Mouse (Mus musculus): ENCODE data around the gene Ppm1k. TPM values are rescaled to one million over a fixed set of nuclear protein-coding genes. Genes with fewer than 3 reads are reported as not detected.
"Not testable (repeated sequence)": the region's sequence is repeated elsewhere in the genome, so short reads cannot be mapped to it uniquely, and the experiment has no call there.

Gene Ppm1k
- polyA plus RNA-seq, 1 experiment from 2014 or later = 8.3 TPM

- Histone ChIP-seq H3K9ac (no peak overlapping the region), H3K4me3 (replicated peaks; ENCODE audit: low read length) (no peak overlapping the region), H3K4me1 (replicated peaks; ENCODE audit: control insufficient read depth, insufficient read depth, low read length) (no peaks in the 10 kb centered on the region), H3K4me2 (replicated peaks) (no peak overlapping the region), H3K9me3 (ENCODE audit: control insufficient read depth, low read length) (no peaks in the 10 kb centered on the region), H3K36me3 (replicated peaks; ENCODE audit: control insufficient read depth, insufficient read depth) (no peaks in the 10 kb centered on the region), H3K27ac (no peak overlapping the region), H3K27me3 (ENCODE audit: control insufficient read depth, insufficient read depth, low read length) (no peaks in the 10 kb centered on the region)
- no peak for ATAC-seq (ENCODE audit: low FRiP score)
- 72% methylated on average over 4 of the region's 4 CpGs for WGBS
- no peak for DNase-seq (ENCODE audit: low spot score)
Observed at GRCm38 (mm10) chr6:57557796-57558317, 22.6 kb upstream of the Ppm1k start.

GRCm38 (mm10) chr6:57551211-57551796 is 16.0 kb upstream of the Ppm1k start:
- Histone ChIP-seq H3K9me3 (ENCODE audit: control insufficient read depth, low read length) (no peaks in the 10 kb centered on the region), H3K27ac (no peak overlapping the region), H3K4me1 (replicated peaks; ENCODE audit: control insufficient read depth, insufficient read depth, low read length) (no peaks in the 10 kb centered on the region), H3K4me2 (replicated peaks) (no peak overlapping the region), H3K9ac (no peak overlapping the region), H3K27me3 (ENCODE audit: control insufficient read depth, insufficient read depth, low read length) (no peaks in the 10 kb centered on the region), H3K4me3 (replicated peaks; ENCODE audit: low read length) (no peak overlapping the region), H3K36me3 (replicated peaks; ENCODE audit: control insufficient read depth, insufficient read depth) (no peaks in the 10 kb centered on the region)
- no peak for ATAC-seq (ENCODE audit: low FRiP score)
- DNase-seq (ENCODE audit: low spot score) = no peak
- 93% methylated on average over 3 of the region's 3 CpGs for WGBS

GRCm38 (mm10) chr6:57544866-57545265 is 9.6 kb upstream of the Ppm1k start:
- no peak for DNase-seq (ENCODE audit: low spot score)
- WGBS = 57% methylated on average over 2 of the region's 2 CpGs
- Histone ChIP-seq H3K9ac (no peak overlapping the region), H3K9me3 (ENCODE audit: control insufficient read depth, low read length) (no peaks in the 10 kb centered on the region), H3K4me1 (replicated peaks; ENCODE audit: control insufficient read depth, insufficient read depth, low read length) (no peaks in the 10 kb centered on the region), H3K4me3 (replicated peaks; ENCODE audit: low read length) (no peak overlapping the region), H3K27me3 (ENCODE audit: control insufficient read depth, insufficient read depth, low read length) (no peaks in the 10 kb centered on the region), H3K36me3 (replicated peaks; ENCODE audit: control insufficient read depth, insufficient read depth) (no peaks in the 10 kb centered on the region), H3K27ac (no peak overlapping the region), H3K4me2 (replicated peaks) (no peak overlapping the region)
- ATAC-seq (ENCODE audit: low FRiP score) = peak; percentile 40; the same call in 1 of the 2 replicates

GRCm38 (mm10) chr6:57543591-57543990 is 8.3 kb upstream of the Ppm1k start:
- H3K4me3 ChIP-seq (replicated peaks; ENCODE audit: low read length); H3K36me3 ChIP-seq (replicated peaks; ENCODE audit: control insufficient read depth, insufficient read depth); H3K27me3 ChIP-seq (ENCODE audit: control insufficient read depth, insufficient read depth, low read length); ATAC-seq (ENCODE audit: low FRiP score); H3K4me1 ChIP-seq (replicated peaks; ENCODE audit: control insufficient read depth, insufficient read depth, low read length); H3K27ac ChIP-seq; H3K4me2 ChIP-seq (replicated peaks); H3K9ac ChIP-seq; DNase-seq (ENCODE audit: low spot score); H3K9me3 ChIP-seq (ENCODE audit: control insufficient read depth, low read length): not testable (repeated sequence)

- no peaks in the 10 kb centered on the region for H3K9me3 ChIP-seq (ENCODE audit: control insufficient read depth, low read length)
- H3K27me3 ChIP-seq (ENCODE audit: control insufficient read depth, insufficient read depth, low read length) = no peaks in the 10 kb centered on the region
- H3K27ac ChIP-seq = no peak overlapping the region
- no peak overlapping the region for H3K9ac ChIP-seq
- H3K4me1 ChIP-seq (replicated peaks; ENCODE audit: control insufficient read depth, insufficient read depth, low read length) = no peaks in the 10 kb centered on the region
- H3K4me3 ChIP-seq (replicated peaks; ENCODE audit: low read length) = no peak overlapping the region
- DNase-seq (ENCODE audit: low spot score) (no peak), ATAC-seq (ENCODE audit: low FRiP score) (no peak)
- 89% methylated on average over 1 of the region's 1 CpGs for WGBS
- H3K4me2 ChIP-seq (replicated peaks) = no peak overlapping the region
- no peaks in the 10 kb centered on the region for H3K36me3 ChIP-seq (replicated peaks; ENCODE audit: control insufficient read depth, insufficient read depth)
Observed at GRCm38 (mm10) chr6:57541737-57542335, 6.6 kb upstream of the Ppm1k start.

GRCm38 (mm10) chr6:57540950-57541498 is 5.8 kb upstream of the Ppm1k start:
- no peak overlapping the region for H3K4me3 ChIP-seq (replicated peaks; ENCODE audit: low read length)

GRCm38 (mm10) chr6:57537887-57538286 is 2.6 kb upstream of the Ppm1k start:
- ATAC-seq (ENCODE audit: low FRiP score) (no peak), DNase-seq (ENCODE audit: low spot score) (no peak)
- H3K4me2 ChIP-seq (replicated peaks) = no peak overlapping the region
- no peak overlapping the region for H3K27ac ChIP-seq
- no peak overlapping the region for H3K4me3 ChIP-seq (replicated peaks; ENCODE audit: low read length)
- peaks cover 13% of the 10 kb centered on the region; the same call in 1 of the 2 replicates for H3K4me1 ChIP-seq (replicated peaks; ENCODE audit: control insufficient read depth, insufficient read depth, low read length)
- no peaks in the 10 kb centered on the region for H3K27me3 ChIP-seq (ENCODE audit: control insufficient read depth, insufficient read depth, low read length)
- H3K9ac ChIP-seq = no peak overlapping the region
- no peaks in the 10 kb centered on the region for H3K9me3 ChIP-seq (ENCODE audit: control insufficient read depth, low read length)
- H3K36me3 ChIP-seq (replicated peaks; ENCODE audit: control insufficient read depth, insufficient read depth) = no peaks in the 10 kb centered on the region
- WGBS = 95% methylated on average over 5 of the region's 5 CpGs

More at GRCm38 (mm10) chr6:57540950-57541498, 5.8 kb upstream of the Ppm1k start:
- DNase-seq (ENCODE audit: low spot score) = no peak
- Histone ChIP-seq H3K9ac (no peak overlapping the region), H3K27ac (no peak overlapping the region), H3K4me1 (replicated peaks; ENCODE audit: control insufficient read depth, insufficient read depth, low read length) (no peaks in the 10 kb centered on the region), H3K27me3 (ENCODE audit: control insufficient read depth, insufficient read depth, low read length) (no peaks in the 10 kb centered on the region), H3K4me2 (replicated peaks) (no peak overlapping the region), H3K36me3 (replicated peaks; ENCODE audit: control insufficient read depth, insufficient read depth) (no peaks in the 10 kb centered on the region), H3K9me3 (ENCODE audit: control insufficient read depth, low read length) (no peaks in the 10 kb centered on the region)
- WGBS = 81% methylated on average over 5 of the region's 5 CpGs
- no peak for ATAC-seq (ENCODE audit: low FRiP score)

- Histone ChIP-seq H3K4me2 (replicated peaks) (peak overlapping the region; percentile 81), H3K36me3 (replicated peaks; ENCODE audit: control insufficient read depth, insufficient read depth) (no peaks in the 10 kb centered on the region), H3K4me1 (replicated peaks; ENCODE audit: control insufficient read depth, insufficient read depth, low read length) (peaks cover 13% of the 10 kb centered on the region; the same call in 1 of the 2 replicates), H3K9ac (peak overlapping the region; percentile 55), H3K27ac (peak overlapping the region; percentile 57; the same call in 1 of the 2 replicates), H3K9me3 (ENCODE audit: control insufficient read depth, low read length) (no peaks in the 10 kb centered on the region), H3K4me3 (replicated peaks; ENCODE audit: low read length) (peak overlapping the region; percentile 71), H3K27me3 (ENCODE audit: control insufficient read depth, insufficient read depth, low read length) (no peaks in the 10 kb centered on the region)
- DNase-seq (ENCODE audit: low spot score) (peak; percentile 26), ATAC-seq (ENCODE audit: low FRiP score) (peak; percentile 38; the same call in 1 of the 2 replicates)
- WGBS = 26% methylated on average over 14 of the region's 14 CpGs
Observed at GRCm38 (mm10) chr6:57535971-57536669, 852 bp upstream of the Ppm1k start.

Data from hindbrain, embryonic 14.5 days (tissue).